Mouse (Mus musculus): Measurements from ENCODE around the gene Tbc1d24. TPM values are rescaled to one million over a fixed set of nuclear protein-coding genes. Genes with fewer than 3 reads are reported as not detected.
"Not testable (repeated sequence)": the region's sequence is repeated elsewhere in the genome, so short reads cannot be mapped to it uniquely, and the experiment has no call there.

Tbc1d24 gene
- polyA plus RNA-seq, 1 experiment from 2014 or later, result 4.2 TPM

GRCm38 (mm10) chr17:24140845-24141424 lies 64.4 kb downstream of the Tbc1d24 start:
- peak; percentile 20 for ATAC-seq (ENCODE audit: extremely low read depth, insufficient number of reproducible peaks, low FRiP score, low TSS enrichment)
- no peaks in the 10 kb centered on the region for H3K27me3 ChIP-seq (replicated peaks)
- H3K9ac ChIP-seq, result peak overlapping the region; percentile 93
- peaks cover 44% of the 10 kb centered on the region for H3K4me1 ChIP-seq
- H3K36me3 ChIP-seq, result no peaks in the 10 kb centered on the region
- peak overlapping the region; percentile 87 for H3K4me3 ChIP-seq
- no peaks in the 10 kb centered on the region for H3K9me3 ChIP-seq
- H3K4me2 ChIP-seq, result peak overlapping the region; percentile 88
- under 1% methylated on average over 42 of the region's 43 CpGs for whole genome bisulfite sequencing
- peak overlapping the region; percentile 94 for H3K27ac ChIP-seq (replicated peaks)

GRCm38 (mm10) chr17:24139968-24140367 lies 65.4 kb downstream of the Tbc1d24 start:
- peak overlapping the region; percentile 93 for H3K9ac ChIP-seq
- H3K4me2 ChIP-seq, result peak overlapping the region; percentile 88
- no peak for ATAC-seq (ENCODE audit: extremely low read depth, insufficient number of reproducible peaks, low FRiP score, low TSS enrichment)
- peaks cover 44% of the 10 kb centered on the region for H3K4me1 ChIP-seq
- H3K27me3 ChIP-seq (replicated peaks), result no peaks in the 10 kb centered on the region
- no peaks in the 10 kb centered on the region for H3K36me3 ChIP-seq
- H3K4me3 ChIP-seq, result peak overlapping the region; percentile 87
- H3K27ac ChIP-seq (replicated peaks), result peak overlapping the region; percentile 94; the same call in 1 of the 2 replicates
- WGBS, result 89% methylated on average over 4 of the region's 4 CpGs
- no peaks in the 10 kb centered on the region for H3K9me3 ChIP-seq

DNA sequence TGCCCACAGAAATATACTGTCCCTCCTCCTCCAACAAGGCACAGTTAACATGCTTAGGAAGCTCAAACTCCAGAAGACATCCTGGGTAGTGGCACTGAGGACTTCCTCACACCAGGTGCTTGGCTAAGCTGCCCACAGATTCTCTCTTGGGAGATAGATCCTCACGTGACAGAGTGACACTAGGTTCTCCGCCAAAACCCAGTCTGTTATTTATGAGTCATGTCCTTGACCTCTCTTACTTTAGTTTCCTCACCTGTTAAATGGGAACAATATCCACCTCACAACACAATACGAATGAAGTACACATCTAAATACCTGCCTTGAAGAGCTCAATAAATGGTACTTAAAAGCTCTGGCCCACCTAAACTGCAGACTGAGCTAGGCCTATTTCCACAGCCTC lies 66.1 kb downstream of the Tbc1d24 start:
- H3K36me3 ChIP-seq, result no peaks in the 10 kb centered on the region
- no peaks in the 10 kb centered on the region for H3K27me3 ChIP-seq (replicated peaks)
- no peaks in the 10 kb centered on the region for H3K9me3 ChIP-seq
- H3K4me2 ChIP-seq, result peak overlapping the region; percentile 88
- 86% methylated on average over 3 of the region's 3 CpGs for WGBS
- ATAC-seq (ENCODE audit: extremely low read depth, insufficient number of reproducible peaks, low FRiP score, low TSS enrichment), result no peak
- peak overlapping the region; percentile 87; the same call in 1 of the 2 replicates for H3K4me3 ChIP-seq
- H3K4me1 ChIP-seq, result peaks cover 48% of the 10 kb centered on the region
- H3K9ac ChIP-seq, result peak overlapping the region; percentile 37; the same call in 1 of the 2 replicates
- no peak overlapping the region for H3K27ac ChIP-seq (replicated peaks)

GRCm38 (mm10) chr17:24137226-24137880 lies 68.0 kb downstream of the Tbc1d24 start:
- no peaks in the 10 kb centered on the region for H3K27me3 ChIP-seq (replicated peaks)
- no peak overlapping the region for H3K4me3 ChIP-seq
- no peak overlapping the region for H3K27ac ChIP-seq (replicated peaks)
- no peaks in the 10 kb centered on the region for H3K9me3 ChIP-seq
- no peak for ATAC-seq (ENCODE audit: extremely low read depth, insufficient number of reproducible peaks, low FRiP score, low TSS enrichment)
- whole genome bisulfite sequencing, result 61% methylated on average over 2 of the region's 2 CpGs
- 0 out of 2 replicates have a peak, but pooled peaks cover 3% of the 10 kb centered on the region for H3K36me3 ChIP-seq
- peak overlapping the region; percentile 25; the same call in 1 of the 2 replicates for H3K9ac ChIP-seq
- no peak overlapping the region for H3K4me2 ChIP-seq
- H3K4me1 ChIP-seq, result peaks cover 49% of the 10 kb centered on the region

DNA sequence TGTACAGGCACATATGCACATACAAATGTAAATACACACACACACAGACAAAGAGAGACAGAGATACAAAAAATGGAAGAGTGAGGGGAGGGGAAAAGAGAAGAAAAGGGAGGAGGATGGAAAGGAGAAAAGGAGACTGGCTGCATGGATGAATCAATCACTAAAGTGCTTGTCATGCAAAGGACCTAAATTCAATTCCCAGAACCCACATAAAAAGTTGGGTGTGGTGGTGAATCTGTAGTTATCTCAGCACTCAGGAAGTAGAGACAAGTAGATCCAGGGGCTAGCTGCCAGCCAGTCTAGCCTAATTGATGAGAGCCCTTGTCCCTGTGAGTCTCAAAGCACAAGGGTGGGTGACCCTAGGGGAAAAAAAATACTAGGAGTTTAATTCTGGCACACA lies 71.3 kb downstream of the Tbc1d24 start:
- Histone ChIP-seq H3K9ac (no peak overlapping the region), H3K4me2 (no peak overlapping the region), H3K27me3 (replicated peaks) (no peaks in the 10 kb centered on the region), H3K36me3 (0 out of 2 replicates have a peak, but pooled peaks cover 3% of the 10 kb centered on the region), H3K4me3 (no peak overlapping the region), H3K4me1 (peaks cover 34% of the 10 kb centered on the region), H3K27ac (replicated peaks) (no peak overlapping the region), H3K9me3 (no peaks in the 10 kb centered on the region)
- ATAC-seq (ENCODE audit: extremely low read depth, insufficient number of reproducible peaks, low FRiP score, low TSS enrichment), result no peak

DNA sequence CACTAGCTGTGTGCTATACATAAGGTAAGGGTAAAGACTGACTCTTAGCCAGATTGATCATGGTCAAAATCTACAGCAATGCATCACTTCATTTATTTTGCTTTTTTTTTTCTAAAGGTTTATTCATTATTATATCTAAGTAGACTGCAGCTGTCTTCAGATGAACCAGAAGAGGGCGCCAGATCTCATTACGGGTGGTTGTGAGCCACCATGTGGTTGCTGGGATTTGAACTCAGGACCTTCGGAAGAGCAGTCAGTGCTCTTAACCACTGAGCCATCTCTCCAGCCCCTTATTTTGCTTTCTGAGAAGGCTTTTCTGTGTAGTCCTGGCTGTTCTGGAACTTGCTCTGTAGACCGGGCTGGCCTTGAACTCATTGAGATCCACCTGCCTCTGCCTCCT lies 72.4 kb downstream of the Tbc1d24 start:
- WGBS, result 86% methylated on average over 4 of the region's 4 CpGs
- H3K27me3 ChIP-seq (replicated peaks), result not testable (repeated sequence)

GRCm38 (mm10) chr17:24131570-24131969 lies 73.8 kb downstream of the Tbc1d24 start:
- WGBS, result 89% methylated on average over 3 of the region's 3 CpGs

More for the DNA sequence above, 72.4 kb downstream of the Tbc1d24 start:
- not testable (repeated sequence) for H3K4me3 ChIP-seq; ATAC-seq (ENCODE audit: extremely low read depth, insufficient number of reproducible peaks, low FRiP score, low TSS enrichment); H3K9ac ChIP-seq; H3K36me3 ChIP-seq; H3K9me3 ChIP-seq; H3K4me2 ChIP-seq; H3K27ac ChIP-seq (replicated peaks)
- peaks cover 29% of the 10 kb centered on the region for H3K4me1 ChIP-seq

GRCm38 (mm10) chr17:24129246-24129645 lies 76.1 kb downstream of the Tbc1d24 start:
- H3K9me3 ChIP-seq; H3K36me3 ChIP-seq; H3K4me3 ChIP-seq; H3K27me3 ChIP-seq (replicated peaks); H3K9ac ChIP-seq; H3K27ac ChIP-seq (replicated peaks); H3K4me2 ChIP-seq; H3K4me1 ChIP-seq; ATAC-seq (ENCODE audit: extremely low read depth, insufficient number of reproducible peaks, low FRiP score, low TSS enrichment): not testable (repeated sequence)
- WGBS, result 87% methylated on average over 4 of the region's 4 CpGs

More at GRCm38 (mm10) chr17:24131570-24131969, 73.8 kb downstream of the Tbc1d24 start:
- no peak for ATAC-seq (ENCODE audit: extremely low read depth, insufficient number of reproducible peaks, low FRiP score, low TSS enrichment)
- Histone ChIP-seq H3K4me1 (peaks cover 17% of the 10 kb centered on the region), H3K9ac (no peak overlapping the region), H3K4me3 (no peak overlapping the region), H3K9me3 (no peaks in the 10 kb centered on the region), H3K27me3 (replicated peaks) (no peaks in the 10 kb centered on the region), H3K36me3 (0 out of 2 replicates have a peak, but pooled peaks cover 3% of the 10 kb centered on the region), H3K4me2 (no peak overlapping the region), H3K27ac (replicated peaks) (no peak overlapping the region)

- Histone ChIP-seq H3K36me3 (no peaks in the 10 kb centered on the region), H3K4me1 (peaks cover 5% of the 10 kb centered on the region; the same call in 1 of the 2 replicates), H3K9me3 (no peaks in the 10 kb centered on the region), H3K9ac (no peak overlapping the region), H3K4me3 (no peak overlapping the region), H3K4me2 (no peak overlapping the region), H3K27ac (replicated peaks) (no peak overlapping the region), H3K27me3 (replicated peaks) (no peaks in the 10 kb centered on the region)
- 90% methylated on average over 1 of the region's 1 CpGs for WGBS
- ATAC-seq (ENCODE audit: extremely low read depth, insufficient number of reproducible peaks, low FRiP score, low TSS enrichment), result no peak
Observed at GRCm38 (mm10) chr17:24127592-24127991, 77.8 kb downstream of the Tbc1d24 start.

DNA sequence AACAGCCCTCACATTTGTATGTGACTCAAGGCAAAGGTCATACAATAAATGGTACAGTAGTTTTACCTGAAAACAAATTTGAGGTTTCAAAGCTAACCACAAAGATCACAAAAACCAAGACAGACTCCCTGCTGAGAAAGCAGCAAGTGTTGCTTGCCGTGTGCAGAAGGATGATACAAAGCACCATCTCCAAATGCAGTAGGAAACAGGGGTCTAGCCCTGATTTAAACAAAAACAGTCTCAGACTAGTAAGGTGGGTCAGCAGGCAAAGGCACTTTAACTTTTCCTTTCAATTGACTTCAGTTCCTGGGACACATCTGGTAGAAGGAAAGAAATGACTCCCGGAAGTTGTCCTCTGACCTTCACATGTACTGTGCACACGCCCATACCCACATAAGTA lies 78.6 kb downstream of the Tbc1d24 start:
- ATAC-seq (ENCODE audit: extremely low read depth, insufficient number of reproducible peaks, low FRiP score, low TSS enrichment), result no peak
- WGBS, result 80% methylated on average over 3 of the region's 3 CpGs

More for the DNA sequence above, 78.6 kb downstream of the Tbc1d24 start:
- H3K27me3 ChIP-seq (replicated peaks), result no peaks in the 10 kb centered on the region
- no peak overlapping the region for H3K27ac ChIP-seq (replicated peaks)
- H3K4me3 ChIP-seq, result no peak overlapping the region
- no peaks in the 10 kb centered on the region for H3K9me3 ChIP-seq
- H3K36me3 ChIP-seq, result peaks cover 5% of the 10 kb centered on the region; the same call in 1 of the 2 replicates
- no peak overlapping the region for H3K4me2 ChIP-seq
- no peak overlapping the region for H3K9ac ChIP-seq
- H3K4me1 ChIP-seq, result peaks cover 5% of the 10 kb centered on the region; the same call in 1 of the 2 replicates

Measured in heart, embryonic 13.5 days (tissue).